Mouse (Mus musculus) gastrocnemius, adult 2 months (tissue): ENCODE measurements around the gene Pomt2. TPM values are rescaled to one million over a fixed set of nuclear protein-coding genes. Genes with fewer than 3 reads are reported as not detected.
A peak's percentile ranks its signal among the peaks of the same experiment; 100 is the strongest.

Experiments
- DNase-seq: peaks from one replicate; pipeline ENCODE4 v3.0.0; 2022
- H3K27ac ChIP-seq: fragments of 200-600 bp; 2 replicates; pipeline ENCODE4 v1.8.1; 2022; ENCODE audit warnings: mild to moderate bottlenecking
- H3K4me3 ChIP-seq: fragments of 200-600 bp; 2 replicates; pipeline ENCODE4 v1.8.1; 2022; ENCODE audit warnings: mild to moderate bottlenecking, moderate library complexity
- CTCF ChIP-seq: fragments of 200-600 bp; IDR thresholded peaks from 2 replicates; pipeline ENCODE4 v1.8.1; 2022; ENCODE audit warnings: antibody characterized with exemption, mild to moderate bottlenecking, moderate library complexity
- intact Hi-C: fragments of 180-260 bp; cut with DNase I; formaldehyde crosslinking; loops from one replicate; pipeline ENCODE4 v1.15.1; 2025
- total RNA-seq, 2 experiments: library from RNA; stranded (reverse); gene quantifications; 2 replicates each; pipeline ENCODE4 v1.2.3; 2021

Gene Pomt2
- total RNA-seq, 2 experiments from 2014 or later = 6.2 to 6.3 TPM

- intact Hi-C loops = no loop called here
- no peak overlapping the region for H3K27ac ChIP-seq
- no peak for DNase-seq
- TF ChIP-seq CTCF = no peak
- H3K4me3 ChIP-seq = no peak overlapping the region
Observed at GRCm38 (mm10) chr12:87107357-87107977, 40.3 kb downstream of the Pomt2 start.

DNA sequence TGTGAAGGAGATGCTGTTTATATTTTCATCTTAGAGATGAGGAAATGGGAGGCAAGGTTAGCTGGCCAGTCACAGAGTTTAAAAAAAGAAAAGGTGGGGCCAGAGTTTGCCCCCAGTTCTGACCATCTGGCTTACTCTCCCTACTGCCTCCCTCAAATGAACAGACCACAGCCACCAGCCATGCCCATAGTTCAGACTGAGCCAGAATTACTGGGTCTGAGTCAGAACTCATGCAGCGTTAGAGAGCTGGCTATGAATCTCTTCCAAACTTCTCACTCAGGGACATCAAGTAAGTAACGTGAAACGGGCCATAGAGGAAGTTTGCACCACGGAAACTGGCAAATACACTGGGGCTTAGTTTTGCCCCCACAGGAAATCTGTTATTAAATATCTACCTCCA, 43.0 kb downstream of the Pomt2 start:
- no peak for TF ChIP-seq CTCF
- DNase-seq = no peak
- Histone ChIP-seq H3K4me3 (no peak overlapping the region), H3K27ac (no peak overlapping the region)
- intact Hi-C loops = no loop called here

- Histone ChIP-seq H3K27ac (no peak overlapping the region), H3K4me3 (no peak overlapping the region)
- no peak for TF ChIP-seq CTCF
- no peak for DNase-seq
- intact Hi-C loops = no loop called here
Observed at GRCm38 (mm10) chr12:87103471-87103870, 44.3 kb downstream of the Pomt2 start.

GRCm38 (mm10) chr12:87102165-87102631, 45.6 kb downstream of the Pomt2 start, which contains the start of gene Ngb:
Gene Ngb (minus strand): TSS chr12:87102539.
- DNase-seq = no peak
- Histone ChIP-seq H3K4me3 (peak within 1 kb of the TSS; percentile 37), H3K27ac (no peak within 1 kb of the TSS)
- no peak for TF ChIP-seq CTCF
- intact Hi-C loops = no loop called here

DNA sequence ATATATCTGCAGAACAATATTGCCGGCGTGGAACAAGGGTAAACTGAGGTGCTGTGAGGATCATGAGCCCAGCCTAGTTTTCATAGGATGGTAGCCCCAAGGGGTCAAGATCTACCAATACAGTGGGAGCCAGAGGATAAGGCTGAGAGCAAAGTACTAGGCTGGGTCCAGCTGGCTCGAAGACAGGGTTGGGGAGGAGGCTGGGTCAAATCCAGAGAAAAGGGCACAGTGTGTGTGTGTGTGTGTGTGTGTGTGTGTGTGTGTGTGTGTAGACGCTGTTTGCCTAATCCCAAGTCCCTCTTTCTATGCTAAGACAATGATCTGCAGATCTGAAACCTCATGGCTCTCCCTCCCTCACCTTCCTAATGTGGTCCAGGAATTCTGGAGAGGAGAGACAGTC, 47.4 kb downstream of the Pomt2 start:
- no peak overlapping the region for H3K27ac ChIP-seq
- no peak for DNase-seq
- no peak overlapping the region for H3K4me3 ChIP-seq
- no peak for TF ChIP-seq CTCF
- intact Hi-C loops = no loop called here

GRCm38 (mm10) chr12:87093671-87094070, 54.1 kb downstream of the Pomt2 start:
- no peak for DNase-seq
- no peak for TF ChIP-seq CTCF
- Histone ChIP-seq H3K4me3 (no peak overlapping the region), H3K27ac (no peak overlapping the region)
- intact Hi-C loops = no loop called here

- no peak overlapping the region for H3K4me3 ChIP-seq
- TF ChIP-seq CTCF = no peak
- intact Hi-C loops = no loop called here
- DNase-seq = no peak
- no peak overlapping the region for H3K27ac ChIP-seq
Observed at GRCm38 (mm10) chr12:87093249-87093648, 54.5 kb downstream of the Pomt2 start.

GRCm38 (mm10) chr12:87091916-87092315, 55.9 kb downstream of the Pomt2 start:
- intact Hi-C loops = no loop called here
- Histone ChIP-seq H3K4me3 (no peak overlapping the region), H3K27ac (no peak overlapping the region)
- TF ChIP-seq CTCF = no peak
- no peak for DNase-seq

GRCm38 (mm10) chr12:87089701-87090100, 58.1 kb downstream of the Pomt2 start:
- intact Hi-C loops = no loop called here
- H3K27ac ChIP-seq = no peak overlapping the region
- no peak for TF ChIP-seq CTCF

DNA sequence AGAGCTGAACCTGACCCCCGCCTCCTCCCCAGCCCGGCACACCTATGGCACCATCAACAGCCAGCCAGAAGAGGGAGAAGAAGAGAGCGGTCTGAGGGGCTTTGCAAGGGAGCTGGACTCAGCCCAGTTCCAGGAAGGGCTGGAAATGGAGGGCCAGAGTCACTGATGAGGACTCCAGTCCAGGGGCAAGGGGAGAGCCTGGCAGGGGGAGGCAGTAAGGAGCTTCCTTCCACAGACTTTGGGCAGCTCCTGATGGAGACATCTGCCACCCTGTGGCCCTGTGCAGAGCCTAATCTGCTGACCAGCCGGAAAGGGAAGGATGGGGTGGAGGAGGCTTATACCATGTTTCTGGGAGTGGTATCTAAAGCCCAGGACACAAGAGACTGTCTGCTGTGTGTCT, 58.5 kb downstream of the Pomt2 start:
- H3K27ac ChIP-seq = no peak overlapping the region
- no peak for DNase-seq
- intact Hi-C loops = no loop called here
- no peak for TF ChIP-seq CTCF
- H3K4me3 ChIP-seq = no peak overlapping the region

More at GRCm38 (mm10) chr12:87089701-87090100, 58.1 kb downstream of the Pomt2 start:
- no peak for DNase-seq
- no peak overlapping the region for H3K4me3 ChIP-seq

GRCm38 (mm10) chr12:87088331-87088730, 59.4 kb downstream of the Pomt2 start:
- DNase-seq = no peak
- H3K27ac ChIP-seq = no peak overlapping the region
- intact Hi-C loops = no loop called here
- H3K4me3 ChIP-seq = no peak overlapping the region
- peak; percentile 19; the same call in 1 of the 2 replicates for TF ChIP-seq CTCF

DNA sequence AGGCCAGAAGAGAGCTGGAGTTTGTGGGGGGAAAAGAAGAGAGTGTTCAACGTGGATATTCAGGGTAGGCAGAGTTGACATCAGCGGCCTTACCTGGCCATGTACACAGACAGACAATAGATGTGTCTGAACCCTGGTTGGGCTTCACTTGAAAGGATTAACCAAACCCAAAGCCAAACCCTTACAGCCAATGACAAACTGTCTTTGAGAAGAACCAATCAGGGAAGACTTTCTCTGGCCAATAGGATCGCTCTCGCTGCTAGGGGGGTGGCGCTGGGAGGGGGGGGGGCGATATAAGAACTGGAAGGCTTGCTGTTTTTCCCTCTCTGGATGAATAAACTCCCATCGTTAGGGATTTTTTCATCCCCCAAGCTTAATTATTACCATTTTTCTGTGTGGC, 60.5 kb downstream of the Pomt2 start:
- intact Hi-C loops = no loop called here
- no peak overlapping the region for H3K4me3 ChIP-seq
- H3K27ac ChIP-seq = no peak overlapping the region
- TF ChIP-seq CTCF = no peak
- no peak for DNase-seq

GRCm38 (mm10) chr12:87082797-87083196, 65.0 kb downstream of the Pomt2 start:
- Histone ChIP-seq H3K27ac (no peak overlapping the region), H3K4me3 (no peak overlapping the region)
- no peak for DNase-seq
- TF ChIP-seq CTCF = no peak
- intact Hi-C loops = no loop called here

- no peak for DNase-seq
- intact Hi-C loops = no loop called here
- H3K4me3 ChIP-seq = no peak overlapping the region
- no peak for TF ChIP-seq CTCF
- H3K27ac ChIP-seq = no peak overlapping the region
Observed at GRCm38 (mm10) chr12:87076610-87077009, 71.2 kb downstream of the Pomt2 start.
